Mouse (Mus musculus) right cerebral cortex, postnatal 36 days (tissue): ENCODE data around the gene Cdyl.
"Not testable (repeated sequence)": the region's sequence is repeated elsewhere in the genome, so short reads cannot be mapped to it uniquely, and the experiment has no call there.

Source experiments
- DNase-seq, 2 experiments: peaks; one replicate each; pipeline ENCODE4 v3.0.0; 2022; ENCODE audit warnings: low spot score in 2 of 2, mixed read lengths in 1 of 2

Gene Cdyl

DNA sequence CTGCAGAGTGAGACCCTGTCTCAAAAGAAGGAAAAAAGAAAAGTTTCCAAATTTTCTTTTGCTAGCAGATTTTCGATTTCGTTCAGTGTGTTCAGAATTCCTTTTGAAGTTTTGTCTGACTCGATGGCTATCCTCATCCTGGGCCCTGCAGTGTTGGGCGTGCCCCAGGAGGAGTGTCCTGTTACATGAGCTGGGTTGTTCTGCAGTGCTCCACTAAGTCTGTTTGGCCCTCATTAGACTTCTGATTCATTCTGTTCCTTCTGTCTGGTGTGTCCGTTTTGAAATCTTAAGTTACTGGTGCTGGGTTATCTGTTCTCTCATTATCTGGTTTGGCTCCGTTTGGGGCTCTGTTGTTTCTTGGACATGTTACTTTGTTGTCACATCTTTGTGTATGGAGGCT, 174.3 kb downstream of the Cdyl start:
- DNase-seq: no peak

DNA sequence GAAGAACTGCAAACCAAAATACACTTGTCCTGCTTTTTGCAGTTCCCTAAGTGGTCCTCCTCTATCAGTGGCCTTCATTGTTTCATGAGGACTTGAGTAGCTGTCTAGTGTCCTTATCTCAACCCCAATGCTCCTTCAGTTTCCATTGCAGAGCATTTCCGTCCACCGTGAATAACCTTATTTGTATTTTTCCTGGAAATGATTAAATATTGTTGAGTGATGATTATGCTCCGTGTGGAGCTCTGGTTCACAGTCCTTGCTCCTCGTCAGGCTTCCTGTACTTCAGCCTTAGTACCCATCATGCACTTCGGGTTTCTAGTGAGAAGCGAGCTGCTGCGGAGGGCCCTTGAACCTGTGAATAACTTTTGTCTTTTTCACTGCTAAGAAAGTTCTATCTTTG, 176.0 kb downstream of the Cdyl start:
- no peak for DNase-seq

DNA sequence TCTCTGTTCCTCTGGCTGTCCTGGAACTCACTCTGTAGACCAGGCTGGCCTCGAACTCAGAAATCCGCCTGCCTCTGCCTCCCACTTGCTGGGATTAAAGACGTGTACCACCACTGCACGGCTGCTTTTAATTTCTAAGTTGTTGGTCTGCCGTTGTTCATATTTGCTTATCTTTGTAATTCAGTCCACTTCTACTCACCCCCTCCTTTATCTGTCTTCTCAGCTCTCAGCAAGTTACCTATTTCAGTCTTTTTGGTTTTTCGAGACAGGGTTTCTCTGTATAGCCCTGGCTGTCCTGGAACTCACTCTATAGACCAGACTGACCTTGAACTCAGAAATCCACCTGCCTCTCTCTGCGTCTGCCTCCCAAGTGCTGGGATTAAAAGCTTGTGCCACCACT, 176.9 kb downstream of the Cdyl start:
- DNase-seq: not testable (repeated sequence)

DNA sequence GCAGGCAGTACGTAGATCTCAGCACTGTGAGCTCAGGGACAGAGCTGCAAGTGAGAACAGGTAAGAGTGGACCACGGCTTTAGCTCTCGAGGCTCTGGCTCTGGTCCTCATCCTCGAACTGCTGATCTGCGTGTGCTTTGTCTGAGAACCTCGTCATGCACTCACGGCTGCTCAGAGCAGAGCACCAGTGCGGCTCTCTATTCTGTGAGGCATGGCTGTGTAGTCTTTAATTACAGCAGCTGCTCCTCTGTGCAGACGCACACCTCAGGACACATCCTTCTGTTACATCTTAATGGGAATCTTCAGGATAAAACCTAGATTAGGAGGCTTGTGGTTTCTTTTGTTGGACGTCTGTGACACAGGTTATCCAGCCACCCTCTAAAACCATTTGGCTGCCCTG, 180.5 kb downstream of the Cdyl start:
- DNase-seq: no peak

DNA sequence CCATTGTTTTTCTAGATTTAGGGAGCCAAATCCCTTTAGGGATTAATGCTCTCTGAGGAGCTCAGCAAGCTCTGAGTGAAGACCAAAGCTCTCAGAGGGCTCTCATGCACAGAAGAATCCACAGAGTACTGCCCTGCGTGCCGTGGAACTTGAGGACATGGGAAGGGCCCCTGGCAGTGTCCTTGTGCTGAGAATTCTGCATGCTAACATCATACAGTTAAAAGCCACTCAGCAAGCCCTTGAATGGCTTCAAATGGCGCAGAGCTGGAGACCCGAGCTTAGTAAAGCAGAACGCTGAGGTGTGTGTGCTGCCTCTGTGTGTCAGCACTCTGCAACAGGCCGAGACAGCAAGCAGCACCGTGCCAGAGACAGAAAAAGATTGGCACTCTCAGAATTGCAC, 183.8 kb downstream of the Cdyl start:
- no peak for DNase-seq

DNA sequence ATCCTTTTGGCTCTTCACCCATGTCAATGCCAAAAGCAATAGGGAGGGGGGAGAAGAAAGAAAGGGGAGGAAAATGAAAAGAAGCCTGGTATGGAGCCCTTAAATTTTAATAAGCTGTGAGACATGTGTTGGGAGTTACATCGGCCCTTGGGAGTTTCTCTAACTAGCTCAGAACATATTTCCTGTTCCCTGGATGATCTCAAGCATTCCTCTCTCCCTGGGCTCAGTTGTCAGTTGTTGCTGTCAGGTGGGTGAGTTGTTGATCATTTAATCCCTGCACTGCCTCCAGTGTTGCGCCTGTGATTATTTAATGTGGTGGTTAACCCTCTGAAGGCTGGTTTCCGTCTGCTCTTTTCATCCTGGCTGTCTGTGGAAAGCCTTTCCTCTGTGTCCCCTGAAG, 185.7 kb downstream of the Cdyl start:
- no peak for DNase-seq

DNA sequence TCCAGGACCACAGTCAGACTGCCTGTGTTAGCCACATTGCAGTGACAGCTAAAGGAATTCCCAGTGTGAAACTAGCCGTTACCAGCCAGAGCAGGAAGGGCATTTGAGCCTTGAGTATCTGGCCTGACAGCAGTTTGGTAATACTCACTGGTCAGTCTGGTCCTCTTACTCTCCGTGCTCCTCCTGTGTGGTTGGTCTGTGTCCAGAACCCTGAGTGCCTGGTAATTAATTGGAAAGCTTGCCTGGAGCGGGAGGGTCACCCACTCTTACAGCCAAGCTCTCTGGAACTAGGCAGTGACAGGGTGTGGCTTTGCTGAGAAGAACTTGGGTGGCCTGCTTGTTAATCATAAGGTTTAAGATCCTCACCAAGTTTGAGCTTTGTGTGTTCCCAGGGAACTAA, 189.1 kb downstream of the Cdyl start:
- no peak for DNase-seq

DNA sequence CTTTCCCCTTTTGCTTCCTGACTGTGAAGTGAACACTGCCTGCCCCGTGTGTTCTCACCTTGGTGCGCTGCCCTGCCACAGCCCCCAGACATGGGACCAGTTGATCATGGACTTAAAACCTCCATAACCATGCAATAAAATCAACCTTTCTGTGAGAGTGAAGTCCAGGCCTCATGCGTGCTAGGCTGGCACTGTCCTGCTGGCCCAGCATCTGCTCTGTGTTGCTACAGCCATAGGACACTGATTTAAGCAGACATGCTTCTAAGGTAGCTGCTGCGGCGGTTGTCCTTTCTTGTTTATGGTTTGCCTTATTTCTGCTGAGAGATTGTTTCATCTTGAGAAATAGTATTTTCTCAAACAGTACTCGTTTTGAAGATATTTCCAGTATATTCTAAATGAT, 191.9 kb downstream of the Cdyl start:
- DNase-seq: no peak

DNA sequence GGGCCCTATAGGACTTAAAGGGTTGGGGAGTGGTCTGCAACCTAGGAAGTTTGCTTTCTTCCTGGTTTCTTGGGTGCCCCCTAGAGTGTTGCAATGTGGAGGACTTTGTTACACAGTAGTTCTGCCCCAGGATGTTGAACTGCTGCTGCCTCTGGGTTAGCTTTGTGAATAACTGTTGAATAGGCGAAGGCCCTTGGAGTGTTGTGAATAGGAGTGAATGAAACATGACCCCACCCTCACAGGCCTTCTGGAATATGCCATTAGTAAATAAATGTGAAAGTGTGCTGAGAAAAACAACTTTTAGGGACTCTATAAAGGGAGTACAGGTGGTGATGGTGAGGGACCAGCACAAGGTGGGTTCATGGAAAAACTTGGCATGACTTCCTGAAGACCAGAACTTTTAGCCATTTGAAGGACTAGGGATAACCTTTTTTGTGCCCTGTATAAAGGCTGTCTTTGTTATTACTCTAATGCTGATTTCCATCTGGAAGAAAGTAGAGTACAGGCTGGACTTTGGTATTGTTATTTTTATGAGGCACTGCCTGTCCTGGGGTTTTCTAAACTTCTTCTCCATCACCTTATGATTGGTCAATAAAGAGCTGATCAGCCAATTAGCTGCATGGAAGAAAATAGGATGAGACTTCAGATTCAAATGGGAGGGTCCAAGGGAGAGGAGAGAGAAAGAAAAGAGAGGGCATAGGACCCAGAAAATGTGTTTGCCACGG, 193.4 kb downstream of the Cdyl start:
- DNase-seq: no peak

DNA sequence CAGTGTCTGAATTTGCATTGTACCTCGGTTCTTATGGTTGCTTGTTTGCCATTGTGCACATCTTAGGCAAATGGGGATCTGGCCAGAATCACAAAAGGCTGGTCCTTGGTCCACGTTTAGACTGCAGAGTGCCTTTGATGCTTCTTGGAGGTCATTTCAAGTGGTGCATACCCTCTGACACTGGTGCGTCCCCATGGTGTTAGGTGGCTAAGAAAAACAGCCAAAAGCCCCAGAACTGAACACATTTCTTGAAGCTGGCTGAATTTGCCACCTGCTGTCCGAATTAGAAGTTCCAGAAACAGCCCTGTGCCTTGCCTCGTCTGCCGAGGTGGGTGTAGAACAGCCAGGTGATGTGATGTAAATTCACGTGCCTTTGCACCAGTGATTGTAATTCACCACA, 197.9 kb downstream of the Cdyl start:
- no peak for DNase-seq

DNA sequence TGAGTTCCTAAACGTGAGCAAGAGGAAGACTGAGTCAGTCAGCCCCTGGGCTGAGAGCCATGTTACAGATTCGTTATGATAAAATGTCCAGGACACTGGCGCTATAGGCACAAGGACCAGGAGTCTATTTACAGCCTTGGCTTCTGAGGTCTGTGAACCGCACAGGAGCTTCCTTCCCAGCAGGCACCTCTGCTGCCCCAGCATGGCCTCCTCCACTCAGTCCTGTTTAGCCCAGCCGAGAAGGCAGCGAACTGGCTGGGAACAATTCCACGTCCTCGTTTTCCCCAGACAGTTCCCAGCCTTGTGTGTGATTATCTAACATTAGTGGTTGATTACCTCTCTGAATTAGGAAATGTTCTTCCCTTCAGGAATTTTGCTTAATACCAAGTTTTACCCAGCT, 201.3 kb downstream of the Cdyl start:
- DNase-seq: no peak

DNA sequence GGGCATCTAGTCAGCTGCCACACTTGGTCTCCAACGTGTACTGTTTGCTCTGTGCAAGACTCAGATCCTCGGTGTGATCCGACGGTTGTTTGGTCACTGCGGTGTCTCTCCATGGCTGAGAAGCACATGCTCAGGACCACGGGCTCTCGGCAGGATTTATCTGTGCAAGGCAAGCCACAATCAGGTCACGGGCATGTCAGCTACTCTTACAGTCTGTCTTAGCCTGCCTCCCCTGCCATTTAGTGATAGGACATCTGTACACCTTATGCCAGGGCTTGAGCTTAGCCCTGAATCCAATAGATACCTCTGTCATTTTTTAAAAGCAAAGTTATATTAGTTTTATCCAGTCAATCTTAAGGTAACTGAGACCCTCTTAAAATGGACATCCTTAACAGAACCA, 211.0 kb downstream of the Cdyl start:
- DNase-seq: no peak

DNA sequence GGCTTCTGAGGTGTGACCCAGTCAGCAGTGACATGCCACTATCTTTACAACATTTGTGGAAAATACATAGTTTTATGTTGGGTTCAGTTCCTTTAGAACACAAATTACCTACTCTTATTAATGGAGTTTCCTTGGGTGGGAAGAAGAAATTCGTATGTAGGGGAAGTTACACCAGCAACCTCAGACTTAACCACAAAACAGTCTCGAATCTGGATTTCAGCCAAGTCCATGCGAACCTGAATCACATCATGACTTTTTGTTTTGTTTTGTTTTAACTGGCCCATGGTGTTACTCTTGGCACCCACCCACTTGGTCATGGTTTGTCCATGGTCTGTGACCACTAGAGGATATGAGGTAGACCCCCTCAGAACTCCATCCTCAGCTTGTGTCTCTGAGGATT, 211.5 kb downstream of the Cdyl start:
- DNase-seq: no peak

DNA sequence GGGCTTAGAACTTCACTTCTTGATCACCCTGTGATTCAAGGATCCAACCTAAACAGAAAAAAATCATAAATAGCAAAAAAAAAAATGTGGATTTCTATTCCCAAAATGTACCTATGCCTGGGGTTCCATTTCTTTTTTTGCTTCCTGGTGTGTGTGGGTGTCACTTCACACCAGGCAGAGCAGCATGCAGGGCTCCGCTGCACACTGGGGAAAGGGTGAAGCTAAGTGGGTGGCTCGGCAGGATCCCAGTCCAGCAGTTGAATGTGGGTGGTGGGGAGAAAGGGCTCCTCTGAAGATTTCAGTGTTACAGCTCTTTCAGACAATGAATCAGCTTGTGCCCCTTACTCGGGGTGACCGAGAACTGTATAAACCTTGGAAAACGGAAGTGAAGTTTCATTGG, 215.8 kb downstream of the Cdyl start:
- peak in 1 of 2 experiments; percentile 25 for DNase-seq

DNA sequence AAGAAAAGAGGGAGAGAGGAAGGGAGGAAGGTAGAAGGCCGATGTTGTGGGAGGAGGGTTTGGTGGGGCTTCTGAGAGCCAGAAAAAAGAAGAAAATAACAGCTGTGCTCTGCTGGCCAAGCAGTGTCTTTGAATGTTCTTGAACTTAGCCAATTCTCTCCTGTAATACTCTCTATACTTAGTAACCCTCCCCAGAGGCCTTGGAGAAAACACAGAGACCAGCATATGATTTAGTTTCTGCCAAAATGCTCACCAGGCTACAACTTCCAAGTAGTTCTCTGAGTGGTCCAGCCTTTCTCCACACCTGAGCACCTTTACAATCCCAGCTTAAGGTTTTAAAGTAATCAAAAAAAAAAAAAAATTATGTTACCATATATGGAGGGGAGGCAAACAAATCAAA, 218.6 kb downstream of the Cdyl start:
- no peak for DNase-seq

DNA sequence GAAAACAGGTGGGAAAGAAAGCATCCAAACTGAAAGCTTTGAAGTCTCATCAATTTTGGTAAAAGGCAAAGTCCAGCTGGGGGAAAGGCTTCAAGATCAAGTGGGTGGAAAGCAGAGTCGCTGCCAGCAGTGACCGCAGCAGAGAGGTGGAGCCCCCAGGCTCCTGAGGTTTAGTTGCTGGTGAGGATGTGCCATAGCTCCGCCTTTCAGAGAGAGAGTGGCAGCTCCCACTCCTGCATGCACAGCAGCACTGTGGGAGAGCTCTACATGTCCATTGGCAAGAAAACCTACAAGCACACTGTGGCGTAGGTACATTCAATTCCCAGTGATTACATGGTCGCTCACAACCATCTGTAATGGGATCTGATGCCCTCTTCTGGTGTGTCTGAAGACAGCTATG, 219.4 kb downstream of the Cdyl start:
- no peak for DNase-seq

DNA sequence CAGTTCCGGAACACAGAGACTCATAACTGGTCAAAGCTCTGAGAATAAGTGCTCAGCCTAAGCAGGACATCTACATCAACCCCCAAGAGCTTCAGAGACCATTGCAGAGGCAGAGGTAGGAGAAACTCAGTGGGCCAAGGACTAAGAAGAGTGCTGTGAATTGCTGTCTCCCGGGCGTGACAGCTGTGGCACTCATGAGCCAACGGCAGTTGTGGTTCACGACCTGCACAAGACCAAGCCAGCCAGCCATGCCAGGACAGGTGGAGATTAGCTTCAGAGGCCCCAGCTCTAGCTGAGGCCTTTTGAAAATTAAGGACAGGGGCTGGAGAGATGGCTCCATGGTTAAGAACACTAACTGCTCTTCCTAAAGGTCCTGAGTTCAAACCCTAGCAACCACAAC, 219.9 kb downstream of the Cdyl start:
- no peak for DNase-seq

DNA sequence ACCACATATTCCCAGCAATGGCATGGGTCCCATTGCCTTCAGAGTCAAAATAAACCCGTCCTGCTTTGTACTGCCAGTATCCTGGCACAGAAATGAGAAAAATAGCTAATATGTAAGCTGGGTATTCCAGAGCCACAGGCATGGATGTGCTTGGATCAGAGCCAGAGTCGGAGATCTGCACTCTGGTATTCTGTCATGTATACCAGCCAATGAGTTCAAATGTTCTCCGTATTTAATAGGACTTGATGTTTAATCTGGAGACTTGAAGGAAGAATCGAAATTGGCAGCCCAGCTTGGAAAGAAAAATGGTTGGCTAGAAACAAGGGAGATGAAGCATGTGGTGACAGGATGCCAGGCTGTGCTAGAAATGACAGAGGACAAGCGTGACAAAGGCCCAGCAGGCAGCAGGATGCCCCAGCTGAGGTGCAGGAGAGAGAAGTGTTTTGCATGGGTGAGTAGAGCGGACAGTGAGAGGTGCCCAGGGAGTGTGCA, 221.0 kb downstream of the Cdyl start:
- no peak for DNase-seq

DNA sequence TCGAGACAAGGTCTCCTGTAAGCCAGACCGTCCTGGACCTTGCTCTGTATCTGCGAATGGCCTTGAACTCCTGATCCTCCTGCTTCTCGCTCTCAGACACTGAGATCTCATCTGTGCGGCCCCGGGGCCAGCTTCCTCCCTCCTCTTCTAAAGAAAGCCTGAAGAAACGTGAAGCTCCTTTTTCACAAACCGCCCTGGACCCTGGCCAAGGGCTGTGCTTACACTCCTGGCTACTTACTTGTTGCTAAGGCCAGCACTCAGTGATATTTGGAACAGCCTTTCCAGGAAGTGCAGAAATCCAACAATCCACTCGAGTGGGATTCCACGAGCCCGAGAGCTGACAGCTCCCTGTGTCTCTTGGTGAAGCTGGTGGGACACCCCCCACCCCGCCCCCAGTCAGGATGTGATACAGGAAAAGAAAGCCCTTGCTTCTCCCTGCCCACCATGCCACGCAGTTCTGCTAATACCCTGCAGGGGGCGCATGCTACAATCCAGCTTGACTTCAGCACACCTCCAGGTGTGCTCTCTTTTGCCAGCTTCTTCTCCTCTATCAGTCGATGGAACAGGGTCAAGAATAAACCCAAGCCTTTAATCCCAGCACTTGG, 226.6 kb downstream of the Cdyl start:
- DNase-seq: no peak

DNA sequence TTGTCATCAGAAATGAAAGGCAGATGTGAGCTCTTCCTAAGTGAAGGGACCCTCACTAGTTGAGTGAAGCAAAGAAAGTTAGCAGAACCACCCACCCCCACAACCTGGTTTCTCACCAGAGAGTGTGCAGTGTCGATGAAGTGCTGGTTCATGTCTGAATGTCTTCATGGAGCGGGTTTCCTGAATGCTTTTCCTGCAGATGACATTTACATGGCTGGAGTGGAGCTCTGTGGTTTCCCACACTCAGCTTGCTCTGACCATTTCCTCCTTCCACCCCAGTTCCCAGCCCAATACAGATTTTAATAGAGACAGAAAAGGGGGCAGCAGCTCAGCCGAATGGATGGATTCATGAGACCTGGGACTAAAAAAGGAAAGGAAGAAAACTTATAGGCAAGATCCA, 233.2 kb downstream of the Cdyl start:
- no peak for DNase-seq

DNA sequence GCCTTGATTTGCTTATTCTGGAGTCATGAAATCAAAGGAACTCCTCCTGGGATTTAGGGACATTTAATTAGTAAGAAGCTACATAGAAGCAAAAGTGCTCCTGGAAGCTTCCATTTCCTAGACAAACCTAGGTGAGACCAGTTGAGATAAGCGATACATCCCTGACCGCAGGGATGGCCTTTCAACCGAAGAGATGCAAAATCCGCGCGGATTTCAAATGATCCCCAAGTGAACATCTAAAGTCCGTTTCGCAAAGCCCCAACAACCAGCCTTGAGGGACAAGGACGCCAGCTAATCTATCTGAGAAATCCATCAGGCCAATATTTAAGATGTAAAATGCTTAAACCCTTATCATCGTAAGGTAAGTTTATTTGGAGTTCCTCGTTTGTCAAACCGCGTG, 245.7 kb downstream of the Cdyl start:
- no peak for DNase-seq

DNA sequence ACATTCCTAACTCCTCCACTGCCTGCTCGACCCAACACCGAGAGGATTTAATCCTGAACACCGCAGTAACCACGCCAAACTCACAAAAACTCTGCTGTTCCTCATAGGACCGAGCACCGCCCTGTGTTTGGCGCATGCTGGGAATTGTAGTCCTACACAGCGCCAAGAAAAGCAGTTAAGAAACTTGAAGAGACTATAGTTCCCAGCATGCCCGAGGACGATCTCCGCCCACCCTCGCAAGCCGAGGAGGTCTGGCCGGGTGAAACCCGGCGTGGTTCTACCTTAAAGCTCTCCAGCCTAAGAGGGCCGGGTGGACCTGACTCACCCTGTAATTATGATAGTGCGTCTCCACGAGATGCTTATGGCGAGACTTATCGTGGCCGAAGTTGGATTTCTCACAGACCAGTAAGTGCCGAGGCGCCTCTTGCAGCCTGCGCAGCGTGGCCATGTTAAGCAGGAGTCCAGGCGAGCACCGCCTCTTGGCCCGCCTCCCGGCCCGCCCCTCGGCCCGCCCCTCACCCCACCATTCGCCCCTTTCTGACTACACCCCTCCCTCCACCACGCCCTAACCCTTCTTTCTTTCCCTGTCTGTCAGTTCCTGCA, 246.3 kb downstream of the Cdyl start, which contains the start of gene Rpp40:
Rpp40 (minus strand) TSS at position 481 of the 603 bp plus-strand sequence.
- peak; percentile 92 to 93 for DNase-seq

DNA sequence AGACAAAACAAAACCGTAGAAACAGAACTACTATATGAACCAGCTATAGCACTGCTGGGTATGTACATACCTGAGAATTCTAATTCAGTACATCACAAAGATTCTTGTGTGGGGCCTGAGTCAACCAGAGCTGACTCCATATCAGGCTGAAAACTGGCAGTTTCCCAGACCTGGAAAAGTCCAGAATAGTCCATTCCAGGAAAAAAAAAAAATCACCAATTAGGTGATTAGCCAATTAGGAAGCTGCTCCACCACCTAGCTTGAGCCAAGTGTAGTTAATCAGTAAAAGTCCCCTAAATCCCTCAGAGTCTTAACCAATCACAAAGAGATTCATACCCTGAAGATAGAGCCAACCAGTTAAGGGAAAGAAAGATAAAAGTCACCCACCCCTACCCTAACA, 251.8 kb downstream of the Cdyl start:
- DNase-seq: no peak
